Mouse (Mus musculus): ENCODE data around the gene Prr7. TPM values are rescaled to one million over a fixed set of nuclear protein-coding genes. Genes with fewer than 3 reads are reported as not detected.

The Prr7 gene
- total RNA-seq, 2 experiments from 2014 or later, result 0.45 to 0.82 TPM

- no peak for DNase-seq
These were observed 43.8 kb downstream of the Prr7 start for GRCm38 (mm10) chr13:55507877-55508276.

- DNase-seq, result no peak
These were observed 44.5 kb downstream of the Prr7 start for GRCm38 (mm10) chr13:55508531-55508930.

GRCm38 (mm10) chr13:55510332-55510667 lies 46.2 kb downstream of the Prr7 start:
- DNase-seq, result no peak

- DNase-seq, result peak; percentile 88 to 95
These were observed 46.8 kb downstream of the Prr7 start for GRCm38 (mm10) chr13:55510668-55511491.

GRCm38 (mm10) chr13:55511492-55511861 lies 47.4 kb downstream of the Prr7 start:
- DNase-seq, result no peak

- DNase-seq, result peak; percentile 69 to 76
These were observed 48.4 kb downstream of the Prr7 start for GRCm38 (mm10) chr13:55512379-55513031.

GRCm38 (mm10) chr13:55513111-55513748 lies 49.2 kb downstream of the Prr7 start, which contains the start of gene Pdlim7:
Gene Pdlim7, minus strand, starts transcription at chr13:55513676.
- DNase-seq, result peak; percentile 93 to 96

- DNase-seq, result no peak
These were observed 49.8 kb downstream of the Prr7 start for GRCm38 (mm10) chr13:55513828-55514227.

GRCm38 (mm10) chr13:55516955-55517354 lies 52.9 kb downstream of the Prr7 start:
- DNase-seq, result peak; percentile 84 to 94

GRCm38 (mm10) chr13:55519606-55520005 lies 55.5 kb downstream of the Prr7 start:
- no peak for DNase-seq

GRCm38 (mm10) chr13:55522730-55523129 lies 58.7 kb downstream of the Prr7 start:
- DNase-seq, result peak; percentile 33 to 65

Small RNA genes lying within 50 kb of the gene (microRNA-seq; reads per million reads assigned to microRNA genes)
- 0.81 to 1.5 reads per million in 2 experiments for gene Mir6943
- 0.76 to 1.4 reads per million in 2 experiments for gene Mir6944
- 0.76 to 1.1 reads per million in 2 experiments for gene Mir6945

Other genes starting within 250 kb of the Prr7 start
- gene Prelid1, start 143.8 kb upstream of the Prr7 start, total RNA-seq (2021), result 10 to 100 TPM; 40.4 to 47.3 TPM
- gene Rab24, start 142.3 kb upstream of the Prr7 start, total RNA-seq (2021), result 10 to 100 TPM; 35.2 to 38.0 TPM
- under 1 TPM; 0.21 to 0.37 TPM for gene Mxd3, start 134.4 kb upstream of the Prr7 start, total RNA-seq (2021)
- 10 to 100 TPM; 46.7 to 51.6 TPM for gene Lman2, start 101.5 kb upstream of the Prr7 start, total RNA-seq (2021)
- 1 to 10 TPM in 1 of 2 experiments, under 1 TPM in 1; 0.57 to 1.5 TPM for gene Rgs14, start 94.5 kb upstream of the Prr7 start, total RNA-seq (2021)
- not detected for gene Slc34a1, start 66.1 kb upstream of the Prr7 start, total RNA-seq (2021)
- not detected for gene Pfn3, start 49.0 kb upstream of the Prr7 start, total RNA-seq (2021)
- gene F12, start 37.5 kb upstream of the Prr7 start, total RNA-seq (2021), result not detected
- gene Grk6, start 19.2 kb upstream of the Prr7 start, total RNA-seq (2021), result 10 to 100 TPM; 13.9 to 17.1 TPM
- 1 to 10 TPM; 5.7 to 6.4 TPM for gene Dbn1, start 23.8 kb downstream of the Prr7 start, total RNA-seq (2021)
- gene Pdlim7, start 49.4 kb downstream of the Prr7 start, total RNA-seq (2021), result 10 to 100 TPM; 42.2 to 46.6 TPM
- 1 to 10 TPM; 1.6 to 3.3 TPM for gene Dok3, start 65.0 kb downstream of the Prr7 start, total RNA-seq (2021)
- 10 to 100 TPM; 11.6 to 13.8 TPM for gene Ddx41, start 72.4 kb downstream of the Prr7 start, total RNA-seq (2021)
- 10 to 100 TPM; 11.7 to 14.3 TPM for gene Fam193b, start 106.9 kb downstream of the Prr7 start, total RNA-seq (2021)
- gene Tmed9, start 109.5 kb downstream of the Prr7 start, total RNA-seq (2021), result 100 to 1,000 TPM in 1 of 2 experiments, 10 to 100 TPM in 1; 87.3 to 109 TPM
- 1 to 10 TPM; 8.3 to 9.4 TPM for gene B4galt7, start 135.6 kb downstream of the Prr7 start, total RNA-seq (2021)
- 10 to 100 TPM; 11.6 to 11.7 TPM for gene Caml, start 158.7 kb downstream of the Prr7 start, total RNA-seq (2021)
- gene Ddx46, start 170.8 kb downstream of the Prr7 start, total RNA-seq (2021), result 10 to 100 TPM; 19.2 to 22.3 TPM
- gene B230219D22Rik, start 228.9 kb downstream of the Prr7 start, total RNA-seq (2021), result 10 to 100 TPM; 38.0 to 39.3 TPM